Mouse (Mus musculus) CH12.LX (cell line): ENCODE data around the gene Rexo1. TPM values are rescaled to one million over a fixed set of nuclear protein-coding genes. Genes with fewer than 3 reads are reported as not detected.

Experiments used
- DNase-seq: peaks from one replicate; pipeline ENCODE4 v3.0.0-alpha.2; 2013; ENCODE audit errors: extremely low read depth
- H3K27ac ChIP-seq: 2 replicates; pipeline ENCODE4 v1.5.1; 2012; ENCODE audit warnings: low read depth, mild to moderate bottlenecking, control low read depth, moderate library complexity; ENCODE audit not compliant: insufficient read depth
- H3K27me3 ChIP-seq: replicated peaks from 2 replicates; pipeline ENCODE3; 2012; ENCODE audit warnings: inconsistent platforms
- H3K36me3 ChIP-seq, 2 experiments: replicated peaks in 1 of 2; 2 replicates each; pipeline versions ENCODE3 to v1.6.1; 2012; ENCODE audit warnings: inconsistent platforms in 1 of 2, low read length in 1 of 2, mild to moderate bottlenecking in 1 of 2, mixed read lengths in 1 of 2, moderate library complexity in 1 of 2; ENCODE audit not compliant: control insufficient read depth in 1 of 2, insufficient read depth in 1 of 2
- H3K4me1 ChIP-seq, 2 experiments: 2 replicates each; pipeline ENCODE4 v1.6.1; 2012; ENCODE audit warnings: inconsistent platforms in 1 of 2, moderate library complexity in 1 of 2; ENCODE audit not compliant: insufficient read depth in 2 of 2, control insufficient read depth in 1 of 2
- H3K4me2 ChIP-seq: 2 replicates; pipeline ENCODE4 v1.6.1; 2012; ENCODE audit warnings: low read depth, mild to moderate bottlenecking, control low read depth; ENCODE audit not compliant: poor library complexity, insufficient read depth, severe bottlenecking
- H3K4me3 ChIP-seq, 3 experiments: fragments of 150-350 bp in 1 of 3; sonication (generic) in 1 of 3; replicated peaks in 1 of 3; 2 replicates each; pipeline versions ENCODE3 to v1.5.1; 2011 to 2012; ENCODE audit warnings: low read depth in 2 of 3, low read length in 2 of 3, mild to moderate bottlenecking in 2 of 3, moderate library complexity in 2 of 3, control low read depth in 1 of 3, improper control_type of control experiment in 1 of 3, inconsistent platforms in 1 of 3, mixed read lengths in 1 of 3; ENCODE audit not compliant: poor library complexity in 1 of 3
- H3K79me2 ChIP-seq: replicated peaks from 2 replicates; pipeline ENCODE4 v1.6.1; 2012; ENCODE audit warnings: mild to moderate bottlenecking, moderate library complexity; ENCODE audit not compliant: control insufficient read depth, poor library complexity, insufficient read depth, severe bottlenecking; ENCODE audit errors: extremely low read depth
- H3K9ac ChIP-seq: 2 replicates; pipeline ENCODE4 v1.6.1; 2012; ENCODE audit warnings: low read depth, mild to moderate bottlenecking, control low read depth, moderate library complexity; ENCODE audit not compliant: insufficient read depth
- H3K9me3 ChIP-seq: replicated peaks from 2 replicates; pipeline ENCODE3; 2012; ENCODE audit warnings: low read length, inconsistent platforms, mixed read lengths
- BHLHE40 ChIP-seq: IDR thresholded peaks from 2 replicates; pipeline ENCODE4 v1.6.1; 2011; ENCODE audit warnings: mild to moderate bottlenecking, low read depth, low read length, improper control_type of control experiment
- CHD1 ChIP-seq: IDR thresholded peaks from 2 replicates; pipeline ENCODE4 v1.6.1; 2012; ENCODE audit warnings: low read depth, low read length, improper control_type of control experiment, inconsistent platforms
- CHD2 ChIP-seq: IDR thresholded peaks from 2 replicates; pipeline ENCODE4 v1.6.1; 2011; ENCODE audit warnings: low read length, improper control_type of control experiment
- CTCF ChIP-seq, 2 experiments: IDR thresholded peaks in 1 of 2; conservative IDR thresholded peaks in 1 of 2; 2 replicates each; pipeline ENCODE4 v1.5.1; 2011 to 2012; ENCODE audit warnings: low read depth in 2 of 2, low read length in 2 of 2, improper control_type of control experiment in 1 of 2, inconsistent platforms in 1 of 2, mild to moderate bottlenecking in 1 of 2, moderate library complexity in 1 of 2
- E2F4 ChIP-seq: IDR thresholded peaks from 2 replicates; pipeline ENCODE4 v1.6.1; 2011; ENCODE audit warnings: low read depth, low read length, improper control_type of control experiment; ENCODE audit not compliant: insufficient replicate concordance
- ELF1 ChIP-seq: IDR thresholded peaks from 2 replicates; pipeline ENCODE4 v1.6.1; 2014; ENCODE audit warnings: low read depth, mild to moderate bottlenecking, inconsistent platforms, low read length, improper control_type of control experiment
- EP300 ChIP-seq: IDR thresholded peaks from 2 replicates; pipeline ENCODE4 v1.6.1; 2011; ENCODE audit warnings: low read length, improper control_type of control experiment
- ETS1 ChIP-seq: conservative IDR thresholded peaks from 2 replicates; pipeline ENCODE4 v1.6.1; 2012; ENCODE audit warnings: low read depth, mild to moderate bottlenecking, inconsistent platforms, low read length, improper control_type of control experiment, moderate library complexity
- GABPA ChIP-seq: IDR thresholded peaks from 2 replicates; pipeline ENCODE4 v1.6.1; 2012; ENCODE audit warnings: low read depth, low read length, improper control_type of control experiment, inconsistent platforms; ENCODE audit not compliant: insufficient replicate concordance
- HCFC1 ChIP-seq: IDR thresholded peaks from 2 replicates; pipeline ENCODE4 v1.6.1; 2012; ENCODE audit warnings: low read depth, mild to moderate bottlenecking, inconsistent platforms, low read length, improper control_type of control experiment
- IRF4 ChIP-seq: IDR thresholded peaks from 2 replicates; pipeline ENCODE4 v1.6.1; 2014; ENCODE audit warnings: low read depth, mild to moderate bottlenecking, inconsistent platforms, low read length, improper control_type of control experiment
- JUN ChIP-seq: IDR thresholded peaks from 2 replicates; pipeline ENCODE4 v1.6.1; 2011; ENCODE audit warnings: low read depth, mild to moderate bottlenecking, low read length, improper control_type of control experiment, moderate library complexity; ENCODE audit not compliant: insufficient read depth
- JUND ChIP-seq: conservative IDR thresholded peaks from 2 replicates; pipeline ENCODE4 v1.6.1; 2011; ENCODE audit warnings: low read depth, low read length, improper control_type of control experiment
- KAT2A ChIP-seq: IDR thresholded peaks from 2 replicates; pipeline ENCODE4 v1.6.1; 2012; ENCODE audit warnings: low read length, improper control_type of control experiment, inconsistent platforms; ENCODE audit not compliant: insufficient replicate concordance
- MAFK ChIP-seq: IDR thresholded peaks from 2 replicates; pipeline ENCODE4 v1.6.1; 2011; ENCODE audit warnings: low read length, improper control_type of control experiment; ENCODE audit not compliant: insufficient replicate concordance
- MAX ChIP-seq: IDR thresholded peaks from 2 replicates; pipeline ENCODE4 v1.6.1; 2011; ENCODE audit warnings: low read length, improper control_type of control experiment
- MAZ ChIP-seq: IDR thresholded peaks from 2 replicates; pipeline ENCODE4 v1.6.1; 2012; ENCODE audit warnings: low read depth, mild to moderate bottlenecking, inconsistent platforms, low read length, improper control_type of control experiment, moderate library complexity
- MEF2A ChIP-seq: IDR thresholded peaks from 2 replicates; pipeline ENCODE4 v1.6.1; 2014; ENCODE audit warnings: low read depth, mild to moderate bottlenecking, inconsistent platforms, low read length, improper control_type of control experiment, borderline replicate concordance
- MXI1 ChIP-seq: IDR thresholded peaks from 2 replicates; pipeline ENCODE4 v1.6.1; 2011; ENCODE audit warnings: mild to moderate bottlenecking, low read depth, low read length, improper control_type of control experiment
- MYC ChIP-seq: IDR thresholded peaks from 2 replicates; pipeline ENCODE4 v1.6.1; 2011; ENCODE audit warnings: low read depth, mild to moderate bottlenecking, improper control_type of control experiment, low read length
- NELFE ChIP-seq: IDR thresholded peaks from 2 replicates; pipeline ENCODE4 v1.6.1; 2011; ENCODE audit warnings: low read depth, low read length, improper control_type of control experiment
- NRF1 ChIP-seq: IDR thresholded peaks from 2 replicates; pipeline ENCODE4 v1.6.1; 2014; ENCODE audit warnings: low read depth, mild to moderate bottlenecking, inconsistent platforms, low read length, improper control_type of control experiment, moderate library complexity
- PAX5 ChIP-seq: IDR thresholded peaks from 2 replicates; pipeline ENCODE4 v1.6.1; 2012; ENCODE audit warnings: low read length, inconsistent platforms, mixed read lengths
- POLR2A ChIP-seq: IDR thresholded peaks from 2 replicates; pipeline ENCODE4 v1.6.1; 2011; ENCODE audit warnings: low read depth, mild to moderate bottlenecking, improper control_type of control experiment, low read length
- POLR2AphosphoS2 ChIP-seq: IDR thresholded peaks from 2 replicates; pipeline ENCODE4 v1.6.1; 2011; ENCODE audit warnings: low read depth, low read length, improper control_type of control experiment
- RAD21 ChIP-seq: IDR thresholded peaks from 2 replicates; pipeline ENCODE4 v1.6.1; 2011; ENCODE audit warnings: low read depth, mild to moderate bottlenecking, low read length, improper control_type of control experiment, moderate library complexity
- RCOR1 ChIP-seq: conservative IDR thresholded peaks from 2 replicates; pipeline ENCODE4 v1.6.1; 2012; ENCODE audit warnings: low read depth, mild to moderate bottlenecking, inconsistent platforms, low read length, improper control_type of control experiment
- SIN3A ChIP-seq: IDR thresholded peaks from 2 replicates; pipeline ENCODE4 v1.6.1; 2012; ENCODE audit warnings: low read length, improper control_type of control experiment, inconsistent platforms
- SMC3 ChIP-seq: IDR thresholded peaks from 2 replicates; pipeline ENCODE4 v1.6.1; 2011; ENCODE audit warnings: low read depth, low read length, improper control_type of control experiment
- TBP ChIP-seq: conservative IDR thresholded peaks from 2 replicates; pipeline ENCODE4 v1.6.1; 2011; ENCODE audit warnings: low read depth, low read length, improper control_type of control experiment
- TCF12 ChIP-seq: IDR thresholded peaks from 2 replicates; pipeline ENCODE4 v1.6.1; 2014; ENCODE audit warnings: low read depth, mild to moderate bottlenecking, inconsistent platforms, low read length, improper control_type of control experiment
- UBTF ChIP-seq: IDR thresholded peaks from 2 replicates; pipeline ENCODE4 v1.6.1; 2012; ENCODE audit warnings: low read depth, mild to moderate bottlenecking, inconsistent platforms, low read length, improper control_type of control experiment, moderate library complexity
- USF1 ChIP-seq: IDR thresholded peaks from 2 replicates; pipeline ENCODE4 v1.6.1; 2014; ENCODE audit warnings: low read depth, mild to moderate bottlenecking, inconsistent platforms, low read length, improper control_type of control experiment
- USF2 ChIP-seq: conservative IDR thresholded peaks from 2 replicates; pipeline ENCODE4 v1.6.1; 2011; ENCODE audit warnings: low read depth, low read length, improper control_type of control experiment
- ZC3H11A ChIP-seq: IDR thresholded peaks from 2 replicates; pipeline ENCODE4 v1.6.1; 2012; ENCODE audit warnings: low read depth, mild to moderate bottlenecking, inconsistent platforms, low read length, improper control_type of control experiment
- ZKSCAN1 ChIP-seq: IDR thresholded peaks from 2 replicates; pipeline ENCODE4 v1.6.1; 2012; ENCODE audit warnings: low read depth, inconsistent platforms, low read length, improper control_type of control experiment, borderline replicate concordance
- ZMIZ1 ChIP-seq: IDR thresholded peaks from 2 replicates; pipeline ENCODE4 v1.6.1; 2012; ENCODE audit warnings: low read depth, mild to moderate bottlenecking, inconsistent platforms, low read length, improper control_type of control experiment
- ZNF384 ChIP-seq: IDR thresholded peaks from 2 replicates; pipeline ENCODE4 v1.6.1; 2012; ENCODE audit warnings: low read depth, low read length, improper control_type of control experiment, inconsistent platforms
- dilution Hi-C: fragments of 300-500 bp; cut with MboI; formaldehyde crosslinking; loops from 2 replicates; pipeline ENCODE4 v1.14.3; 2020; ENCODE audit warnings: low sequenced_read_pairs; ENCODE audit not compliant: extremely low pct_unique_long_range_greater_than_20kb, extremely low pct_ligation_motif_present
- in situ Hi-C: fragments of 300-500 bp; cut with MboI; formaldehyde crosslinking; loops from 3 replicates; pipeline ENCODE4 v1.14.3; 2019; ENCODE audit warnings: low sequenced_read_pairs, low pct_ligation_motif_present, low pct_unique_long_range_greater_than_20kb, mixed read lengths
- polyA plus RNA-seq: library from polyadenylated mRNA; unstranded; fragments of >175 nt; gene quantifications from 2 replicates; pipeline ENCODE4 v1.2.1, GENCODE M21; 2012; ENCODE audit warnings: low read depth; ENCODE audit not compliant: insufficient read length
- total RNA-seq, 2 experiments: library from RNA; depleted of rRNA; stranded (reverse); fragments of 300-350 nt in 1 of 2; fragments of >200 nt in 1 of 2; gene quantifications; 2 replicates each; pipeline ENCODE4 v1.2.3; 2012 to 2014

Rexo1 gene
- total and polyA plus RNA-seq, 3 experiments, result 7.0 to 41.9 (median 17.7) TPM

GRCm38 (mm10) chr10:80602698-80603325 is 41.5 kb upstream of the Rexo1 start, which contains the start of the genes Scamp4 and Adat3:
Gene Scamp4 (plus strand): TSS chr10:80602872.
Gene Adat3 (plus strand): TSS chr10:80602880.
- Histone ChIP-seq H3K4me1 (peaks cover 15 to 27% of the 10 kb centered on the region in 2 experiments), H3K27me3 (no peaks in the 10 kb centered on the region), H3K27ac (peak within 1 kb of the TSS; percentile 89), H3K36me3 (peaks cover 22 to 34% of the 10 kb centered on the region in 2 experiments), H3K9me3 (no peaks in the 10 kb centered on the region), H3K4me2 (peak within 1 kb of the TSS; percentile 92), H3K79me2 (peaks cover 35% of the 10 kb centered on the region), H3K4me3 (peak within 1 kb of the TSS; percentile 60 to 92 (median 89)), H3K9ac (peak within 1 kb of the TSS; percentile 95)
- in situ Hi-C loops (no loop called here), dilution Hi-C loops (no loop called here)
- TF ChIP-seq MYC (peak; percentile 84; the same call in 1 of the 2 replicates), POLR2AphosphoS2 (peak; percentile 87; the same call in 1 of the 2 replicates), POLR2A (peak; percentile 91), TCF12 (peak; percentile 81), RAD21 (no peak), ZC3H11A (no peak), ZNF384 (no peak), HCFC1 (peak; percentile 89), E2F4 (0 out of 2 replicates have a peak, but pooled peaks have one; percentile 11), ZMIZ1 (peak; percentile 86), MAZ (0 out of 2 replicates have a peak, but pooled peaks have one; percentile 37), CHD1 (no peak), IRF4 (peak; percentile 40; the same call in 1 of the 2 replicates), TBP (peak; percentile 72; the same call in 1 of the 2 replicates), ETS1 (peak; percentile 83), UBTF (no peak), ELF1 (peak; percentile 92), KAT2A (peak; percentile 83; the same call in 1 of the 2 replicates), CTCF (conservative IDR thresholded peaks at IDR 0.05 in 1 of 2, IDR thresholded peaks at IDR 0.05 in 1 of 2; ENCODE audit: low read depth in 2 of 2, low read length in 2 of 2) (no peak), RCOR1 (no peak), JUND (no peak), MEF2A (peak; percentile 33), GABPA (peak; percentile 19; the same call in 1 of the 2 replicates), MXI1 (peak; percentile 97), SIN3A (peak; percentile 98), SMC3 (no peak), CHD2 (peak; percentile 18; the same call in 1 of the 2 replicates), EP300 (no peak; the same call in 1 of the 2 replicates), MAFK (0 out of 2 replicates have a peak, but pooled peaks have one; percentile 27), JUN (no peak), NRF1 (peak; percentile 90), USF2 (no peak), PAX5 (no peak), NELFE (peak; percentile 80), BHLHE40 (peak; percentile 82), ZKSCAN1 (no peak), USF1 (no peak), MAX (peak; percentile 86)
- peak; percentile 95 for DNase-seq
